Mouse (Mus musculus): ENCODE results near the gene Rgma. TPM values are rescaled to one million over a fixed set of nuclear protein-coding genes. Genes with fewer than 3 reads are reported as not detected.
A peak's percentile ranks its signal among the peaks of the same experiment; 100 is the strongest.

Gene Rgma
- polyA plus RNA-seq, 1 experiment from 2014 or later: 2.8 TPM

- Histone ChIP-seq H3K27ac (ENCODE audit: low read depth, low read length) (no peak overlapping the region), H3K36me3 (ENCODE audit: control insufficient read depth, insufficient read depth, low read length) (no peaks in the 10 kb centered on the region), H3K4me1 (replicated peaks; ENCODE audit: control insufficient read depth, insufficient read depth, low read length) (peaks cover 5% of the 10 kb centered on the region; the same call in 1 of the 2 replicates), H3K9ac (ENCODE audit: low read depth, low read length) (no peak overlapping the region), H3K9me3 (ENCODE audit: control insufficient read depth, low read length) (no peaks in the 10 kb centered on the region), H3K4me3 (ENCODE audit: low read depth, low read length) (peak overlapping the region; percentile 55), H3K27me3 (replicated peaks; ENCODE audit: control insufficient read depth, insufficient read depth, low read length) (peaks cover 77% of the 10 kb centered on the region), H3K4me2 (peak overlapping the region; percentile 79)
- DNase-seq (ENCODE audit: low spot score) (no peak), ATAC-seq (replicated peaks; ENCODE audit: low FRiP score) (no peak)
- WGBS: 3% methylated on average over 39 of the region's 39 CpGs
Measured at GRCm38 (mm10) chr7:73376101-73377001, 1.0 kb downstream of the Rgma start.

GRCm38 (mm10) chr7:73377307-73377706 is 2.0 kb downstream of the Rgma start:
- no peak for DNase-seq (ENCODE audit: low spot score)
- Histone ChIP-seq H3K36me3 (ENCODE audit: control insufficient read depth, insufficient read depth, low read length) (no peaks in the 10 kb centered on the region), H3K9ac (ENCODE audit: low read depth, low read length) (no peak overlapping the region), H3K27ac (ENCODE audit: low read depth, low read length) (no peak overlapping the region), H3K4me3 (ENCODE audit: low read depth, low read length) (no peak overlapping the region), H3K4me1 (replicated peaks; ENCODE audit: control insufficient read depth, insufficient read depth, low read length) (peaks cover 5% of the 10 kb centered on the region; the same call in 1 of the 2 replicates), H3K9me3 (ENCODE audit: control insufficient read depth, low read length) (no peaks in the 10 kb centered on the region), H3K27me3 (replicated peaks; ENCODE audit: control insufficient read depth, insufficient read depth, low read length) (peaks cover 68% of the 10 kb centered on the region), H3K4me2 (no peak overlapping the region)
- ATAC-seq (replicated peaks; ENCODE audit: low FRiP score): no peak
- WGBS: 61% methylated on average over 12 of the region's 12 CpGs

DNA sequence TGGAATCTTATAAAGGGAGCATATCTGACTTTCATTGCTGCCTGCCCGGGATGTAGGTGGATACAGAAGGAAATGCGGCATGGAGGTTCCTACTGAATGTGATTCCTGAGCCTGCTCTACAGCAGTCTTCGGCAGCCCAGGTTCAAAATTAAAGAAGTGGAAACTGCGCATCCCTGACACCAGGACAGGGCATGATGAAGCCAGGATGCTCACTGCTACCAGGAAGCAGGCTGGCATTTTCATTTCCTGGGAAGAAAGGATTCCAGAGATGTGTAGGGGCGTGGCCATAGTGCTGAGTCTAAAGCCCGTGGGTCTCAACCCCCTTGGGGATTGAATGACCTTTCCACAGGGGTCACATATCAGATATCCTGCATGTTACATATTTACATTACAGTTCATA is 2.7 kb downstream of the Rgma start:
- WGBS: 79% methylated on average over 6 of the region's 6 CpGs
- DNase-seq (ENCODE audit: low spot score): no peak
- Histone ChIP-seq H3K4me1 (replicated peaks; ENCODE audit: control insufficient read depth, insufficient read depth, low read length) (peaks cover 5% of the 10 kb centered on the region; the same call in 1 of the 2 replicates), H3K4me3 (ENCODE audit: low read depth, low read length) (no peak overlapping the region), H3K4me2 (no peak overlapping the region), H3K36me3 (ENCODE audit: control insufficient read depth, insufficient read depth, low read length) (no peaks in the 10 kb centered on the region), H3K9ac (ENCODE audit: low read depth, low read length) (no peak overlapping the region), H3K27me3 (replicated peaks; ENCODE audit: control insufficient read depth, insufficient read depth, low read length) (peaks cover 61% of the 10 kb centered on the region), H3K27ac (ENCODE audit: low read depth, low read length) (no peak overlapping the region), H3K9me3 (ENCODE audit: control insufficient read depth, low read length) (no peaks in the 10 kb centered on the region)
- no peak for ATAC-seq (replicated peaks; ENCODE audit: low FRiP score)

DNA sequence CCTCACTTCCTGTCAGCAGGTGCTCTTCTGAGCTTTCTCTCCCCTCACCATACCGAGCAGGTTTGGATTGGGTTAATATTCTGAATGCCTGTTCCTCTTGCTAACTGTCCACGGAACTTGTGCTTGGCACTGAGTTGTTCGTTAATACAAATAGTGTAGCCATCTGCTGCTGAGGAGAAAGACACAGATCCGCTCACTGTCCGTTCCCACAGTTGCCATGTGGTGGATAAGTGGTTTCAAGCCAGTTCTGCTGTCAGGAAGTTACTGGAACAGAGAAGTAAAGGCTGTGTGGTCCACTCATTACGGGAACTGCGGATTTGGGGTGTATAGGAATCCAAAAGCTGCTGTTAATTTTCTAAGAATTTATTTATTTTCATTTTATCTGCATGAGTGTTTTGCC is 7.5 kb downstream of the Rgma start:
- Histone ChIP-seq H3K36me3 (ENCODE audit: control insufficient read depth, insufficient read depth, low read length) (no peaks in the 10 kb centered on the region), H3K4me3 (ENCODE audit: low read depth, low read length) (no peak overlapping the region), H3K4me2 (no peak overlapping the region), H3K27me3 (replicated peaks; ENCODE audit: control insufficient read depth, insufficient read depth, low read length) (peaks cover 16% of the 10 kb centered on the region), H3K9ac (ENCODE audit: low read depth, low read length) (no peak overlapping the region), H3K27ac (ENCODE audit: low read depth, low read length) (no peak overlapping the region), H3K9me3 (ENCODE audit: control insufficient read depth, low read length) (no peaks in the 10 kb centered on the region), H3K4me1 (replicated peaks; ENCODE audit: control insufficient read depth, insufficient read depth, low read length) (no peaks in the 10 kb centered on the region)
- ATAC-seq (replicated peaks; ENCODE audit: low FRiP score): no peak
- DNase-seq (ENCODE audit: low spot score): no peak
- 83% methylated on average over 7 of the region's 7 CpGs for WGBS

- Histone ChIP-seq H3K4me2 (no peak overlapping the region), H3K36me3 (ENCODE audit: control insufficient read depth, insufficient read depth, low read length) (no peaks in the 10 kb centered on the region), H3K9ac (ENCODE audit: low read depth, low read length) (no peak overlapping the region), H3K4me1 (replicated peaks; ENCODE audit: control insufficient read depth, insufficient read depth, low read length) (no peaks in the 10 kb centered on the region), H3K27ac (ENCODE audit: low read depth, low read length) (no peak overlapping the region), H3K9me3 (ENCODE audit: control insufficient read depth, low read length) (no peaks in the 10 kb centered on the region), H3K27me3 (replicated peaks; ENCODE audit: control insufficient read depth, insufficient read depth, low read length) (peaks cover 50% of the 10 kb centered on the region), H3K4me3 (ENCODE audit: low read depth, low read length) (no peak overlapping the region)
- ATAC-seq (replicated peaks; ENCODE audit: low FRiP score) (no peak), DNase-seq (ENCODE audit: low spot score) (no peak)
- 71% methylated on average over 2 of the region's 2 CpGs for WGBS
Measured at GRCm38 (mm10) chr7:73388866-73389265, 13.6 kb downstream of the Rgma start.

DNA sequence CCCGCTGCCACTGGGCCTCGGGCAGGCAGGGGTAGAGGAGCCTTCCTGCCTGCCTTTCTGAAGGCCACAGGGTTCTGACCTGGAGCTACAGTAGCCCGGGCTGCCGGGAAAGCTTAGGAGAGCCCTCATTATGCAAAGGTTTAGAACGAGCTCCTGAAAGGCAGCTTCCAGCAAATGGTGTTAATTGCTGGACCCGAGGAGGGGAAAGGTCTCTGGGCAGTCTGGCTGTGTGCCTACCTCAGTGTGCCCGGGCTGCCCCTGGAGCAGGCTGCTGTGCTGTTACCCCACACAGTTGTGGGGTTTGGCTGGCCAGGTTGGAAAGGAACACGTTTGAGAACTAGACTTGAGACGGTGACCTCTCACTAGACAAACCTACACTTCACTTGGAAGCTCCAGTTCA is 14.1 kb downstream of the Rgma start:
- peak overlapping the region; percentile 75; the same call in 1 of the 2 replicates for H3K4me2 ChIP-seq
- no peaks in the 10 kb centered on the region for H3K4me1 ChIP-seq (replicated peaks; ENCODE audit: control insufficient read depth, insufficient read depth, low read length)
- DNase-seq (ENCODE audit: low spot score): no peak
- H3K27ac ChIP-seq (ENCODE audit: low read depth, low read length): no peak overlapping the region
- WGBS: 10% methylated on average over 9 of the region's 9 CpGs
- no peaks in the 10 kb centered on the region for H3K9me3 ChIP-seq (ENCODE audit: control insufficient read depth, low read length)
- H3K36me3 ChIP-seq (ENCODE audit: control insufficient read depth, insufficient read depth, low read length): no peaks in the 10 kb centered on the region
- H3K27me3 ChIP-seq (replicated peaks; ENCODE audit: control insufficient read depth, insufficient read depth, low read length): peaks cover 52% of the 10 kb centered on the region
- H3K4me3 ChIP-seq (ENCODE audit: low read depth, low read length): no peak overlapping the region
- ATAC-seq (replicated peaks; ENCODE audit: low FRiP score): no peak
- no peak overlapping the region for H3K9ac ChIP-seq (ENCODE audit: low read depth, low read length)

GRCm38 (mm10) chr7:73389871-73390294 is 14.6 kb downstream of the Rgma start:
- no peaks in the 10 kb centered on the region for H3K36me3 ChIP-seq (ENCODE audit: control insufficient read depth, insufficient read depth, low read length)
- no peaks in the 10 kb centered on the region; the same call in 1 of the 2 replicates for H3K9me3 ChIP-seq (ENCODE audit: control insufficient read depth, low read length)
- DNase-seq (ENCODE audit: low spot score) (no peak), ATAC-seq (replicated peaks; ENCODE audit: low FRiP score) (no peak)
- H3K27me3 ChIP-seq (replicated peaks; ENCODE audit: control insufficient read depth, insufficient read depth, low read length): peaks cover 52% of the 10 kb centered on the region
- H3K27ac ChIP-seq (ENCODE audit: low read depth, low read length): no peak overlapping the region
- H3K4me3 ChIP-seq (ENCODE audit: low read depth, low read length): 0 out of 2 replicates have a peak overlapping the region, but pooled peaks have one; percentile 6
- H3K4me2 ChIP-seq: peak overlapping the region; percentile 75
- no peaks in the 10 kb centered on the region for H3K4me1 ChIP-seq (replicated peaks; ENCODE audit: control insufficient read depth, insufficient read depth, low read length)
- no peak overlapping the region for H3K9ac ChIP-seq (ENCODE audit: low read depth, low read length)
- WGBS: 4% methylated on average over 15 of the region's 15 CpGs

DNA sequence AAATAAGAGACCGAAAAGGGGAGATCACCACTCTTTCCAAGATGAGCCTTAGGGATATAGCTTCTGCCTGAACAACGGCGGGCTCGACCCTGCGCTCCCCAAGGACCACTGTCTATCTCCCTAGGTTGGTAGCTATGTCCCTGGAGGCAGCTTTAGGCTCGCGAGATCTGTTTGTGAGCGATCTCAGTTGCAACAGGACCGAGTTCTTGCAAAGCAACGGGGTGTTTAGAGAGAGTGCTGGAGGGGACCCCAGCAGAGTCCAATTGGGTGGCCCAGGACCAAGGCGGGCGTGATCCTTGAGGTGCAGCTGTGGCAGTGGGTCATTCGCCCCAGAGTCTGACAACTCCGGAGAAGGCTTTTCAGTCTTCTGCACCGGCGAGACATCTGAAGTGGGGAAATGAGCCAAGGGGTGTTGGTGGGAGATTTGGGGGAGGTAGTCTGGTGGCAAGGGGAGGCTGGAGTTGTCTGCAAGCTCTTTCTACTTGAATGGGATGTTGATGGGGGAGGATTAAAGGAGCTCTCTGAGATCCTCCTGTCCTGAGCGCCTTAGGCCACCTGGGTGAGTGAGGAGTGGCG is 15.2 kb downstream of the Rgma start:
- 5% methylated on average over 18 of the region's 18 CpGs for WGBS
- no peak overlapping the region for H3K27ac ChIP-seq (ENCODE audit: low read depth, low read length)
- no peaks in the 10 kb centered on the region; the same call in 1 of the 2 replicates for H3K9me3 ChIP-seq (ENCODE audit: control insufficient read depth, low read length)
- no peak overlapping the region for H3K9ac ChIP-seq (ENCODE audit: low read depth, low read length)
- H3K4me3 ChIP-seq (ENCODE audit: low read depth, low read length): peak overlapping the region; percentile 55
- no peaks in the 10 kb centered on the region for H3K36me3 ChIP-seq (ENCODE audit: control insufficient read depth, insufficient read depth, low read length)
- H3K4me1 ChIP-seq (replicated peaks; ENCODE audit: control insufficient read depth, insufficient read depth, low read length): no peaks in the 10 kb centered on the region
- H3K27me3 ChIP-seq (replicated peaks; ENCODE audit: control insufficient read depth, insufficient read depth, low read length): peaks cover 52% of the 10 kb centered on the region
- ATAC-seq (replicated peaks; ENCODE audit: low FRiP score) (no peak), DNase-seq (ENCODE audit: low spot score) (no peak)
- peak overlapping the region; percentile 75 for H3K4me2 ChIP-seq
